Mouse (Mus musculus): ENCODE measurements at regions not wholly inside any gene's neighbourhood (a gene's known extent, or its start where the extent isn't known, plus 50 kb on each side); places are given as distances from the start of the nearest gene placed in this dataset.
"Not testable (repeated sequence)": the region's sequence is repeated elsewhere in the genome, so short reads cannot be mapped to it uniquely, and the experiment has no call there.

GRCm38 (mm10) chr12:70629371-70629770, 176.5 kb downstream of the Tmx1 start:
- no peak for DNase-seq (ENCODE audit: low read depth)

GRCm38 (mm10) chr12:70631281-70631680, 178.4 kb downstream of the Tmx1 start:
- no peak for DNase-seq (ENCODE audit: low read depth)

GRCm38 (mm10) chr12:70633194-70633593, 180.3 kb downstream of the Tmx1 start:
- DNase-seq (ENCODE audit: low read depth) = no peak

GRCm38 (mm10) chr12:70633622-70634365, 180.9 kb downstream of the Tmx1 start:
- no peak for DNase-seq (ENCODE audit: low read depth)

- no peak for DNase-seq (ENCODE audit: low read depth)
Observed at GRCm38 (mm10) chr12:70635997-70636396, 183.1 kb downstream of the Tmx1 start.

- no peak for DNase-seq (ENCODE audit: low read depth)
Observed at GRCm38 (mm10) chr12:70640186-70640585, 185.1 kb upstream of the Frmd6 start.

GRCm38 (mm10) chr12:70644910-70645309, 180.4 kb upstream of the Frmd6 start:
- no peak for DNase-seq (ENCODE audit: low read depth)

GRCm38 (mm10) chr12:70645407-70645806, 179.9 kb upstream of the Frmd6 start:
- DNase-seq (ENCODE audit: low read depth) = no peak

- no peak for DNase-seq (ENCODE audit: low read depth)
Observed at GRCm38 (mm10) chr12:70647516-70647915, 177.8 kb upstream of the Frmd6 start.

GRCm38 (mm10) chr12:70648179-70648811, 177.0 kb upstream of the Frmd6 start:
- DNase-seq (ENCODE audit: low read depth) = no peak

GRCm38 (mm10) chr12:70648812-70649188, 176.5 kb upstream of the Frmd6 start:
- DNase-seq (ENCODE audit: low read depth) = no peak

- no peak for DNase-seq (ENCODE audit: low read depth)
Observed at GRCm38 (mm10) chr12:70649691-70650090, 175.6 kb upstream of the Frmd6 start.

- DNase-seq (ENCODE audit: low read depth) = no peak
Observed at GRCm38 (mm10) chr12:70650470-70650869, 174.8 kb upstream of the Frmd6 start.

- no peak for DNase-seq (ENCODE audit: low read depth)
Observed at GRCm38 (mm10) chr12:70652751-70653150, 172.6 kb upstream of the Frmd6 start.

- DNase-seq (ENCODE audit: low read depth) = no peak
Observed at GRCm38 (mm10) chr12:70653971-70654370, 171.3 kb upstream of the Frmd6 start.

- no peak for DNase-seq (ENCODE audit: low read depth)
Observed at GRCm38 (mm10) chr12:70654546-70654945, 170.8 kb upstream of the Frmd6 start.

GRCm38 (mm10) chr12:70655411-70655811, 169.9 kb upstream of the Frmd6 start:
- DNase-seq (ENCODE audit: low read depth) = no peak

GRCm38 (mm10) chr12:70655900-70656544, 169.3 kb upstream of the Frmd6 start:
- DNase-seq (ENCODE audit: low read depth) = no peak

- no peak for DNase-seq (ENCODE audit: low read depth)
Observed at GRCm38 (mm10) chr12:70656805-70657492, 168.4 kb upstream of the Frmd6 start.

GRCm38 (mm10) chr12:70657493-70657810, 167.9 kb upstream of the Frmd6 start:
- no peak for DNase-seq (ENCODE audit: low read depth)

GRCm38 (mm10) chr12:70658106-70658505, 167.2 kb upstream of the Frmd6 start:
- no peak for DNase-seq (ENCODE audit: low read depth)

- no peak for DNase-seq (ENCODE audit: low read depth)
Observed at GRCm38 (mm10) chr12:70660388-70660787, 164.9 kb upstream of the Frmd6 start.

GRCm38 (mm10) chr12:70668158-70668557, 157.2 kb upstream of the Frmd6 start:
- not testable (repeated sequence) for DNase-seq (ENCODE audit: low read depth)
